Mouse (Mus musculus) forebrain, embryonic 14.5 days (tissue): ENCODE data around the gene Fuca1. TPM values are rescaled to one million over a fixed set of nuclear protein-coding genes. Genes with fewer than 3 reads are reported as not detected.

Experiments used
- ATAC-seq: fragments of 200-750 bp; cut with Nextera tagmentation; 2 replicates; pipeline ENCODE4 v1.8.0; 2017; ENCODE audit warnings: mild to moderate bottlenecking, moderate library complexity
- DNase-seq: peaks from one replicate; pipeline ENCODE4 v3.0.0-alpha.2; 2015; ENCODE audit warnings: low spot score
- H3K27ac ChIP-seq: fragments of 300-500 bp; sonication (generic); 2 replicates; pipeline ENCODE4 v1.5.1; 2014; ENCODE audit warnings: low read depth, mild to moderate bottlenecking, control low read depth, low read length, moderate library complexity
- H3K27me3 ChIP-seq: fragments of 300-500 bp; sonication (generic); replicated peaks from 2 replicates; pipeline ENCODE4 v1.6.1; 2014; ENCODE audit warnings: low read length, control low read depth, mixed read lengths; ENCODE audit not compliant: control insufficient read depth, insufficient read depth
- H3K36me3 ChIP-seq: fragments of 300-500 bp; sonication (generic); 2 replicates; pipeline ENCODE4 v1.6.1; 2014; ENCODE audit warnings: low read length, control low read depth; ENCODE audit not compliant: control insufficient read depth, insufficient read depth
- H3K4me1 ChIP-seq: fragments of 300-500 bp; sonication (generic); 2 replicates; pipeline ENCODE4 v1.6.1; 2014; ENCODE audit warnings: antibody characterized with exemption, low read length, control low read depth; ENCODE audit not compliant: control insufficient read depth, insufficient read depth
- H3K4me2 ChIP-seq: fragments of 300-500 bp; sonication (generic); 2 replicates; pipeline ENCODE4 v1.6.1; 2014; ENCODE audit warnings: mild to moderate bottlenecking, control low read depth, low read length
- H3K4me3 ChIP-seq: fragments of 300-500 bp; sonication (generic); 2 replicates; pipeline ENCODE4 v1.5.1; 2014; ENCODE audit warnings: low read depth, low read length, control low read depth
- H3K9ac ChIP-seq: fragments of 300-500 bp; sonication (generic); 2 replicates; pipeline ENCODE4 v1.6.1; 2014; ENCODE audit warnings: mild to moderate bottlenecking, low read length, control low read depth, moderate library complexity
- H3K9me3 ChIP-seq: fragments of 300-500 bp; sonication (generic); replicated peaks from 2 replicates; pipeline ENCODE4 v1.6.1; 2016; ENCODE audit warnings: low read length, control low read depth, mixed read lengths; ENCODE audit not compliant: control insufficient read depth
- WGBS: fragments of 180-500 bp; shearing (Covaris S2); extraction: QIAGEN DNeasy Blood & Tissue Kit; methylation state at CpG from one replicate; pipeline ENCODE4 v1.1.7; 2014; 5-methylcytosine and 5-hydroxymethylcytosine counted together
- polyA plus RNA-seq: library from polyadenylated mRNA; unstranded; fragments of >200 nt; fragmentation: Nextera tagmentation; extraction: Ambion mirVana; gene quantifications from 2 replicates; pipeline ENCODE4 v1.2.1, GENCODE M21; 2014

Fuca1 gene
- polyA plus RNA-seq, 1 experiment from 2014 or later = 60.7 TPM

DNA sequence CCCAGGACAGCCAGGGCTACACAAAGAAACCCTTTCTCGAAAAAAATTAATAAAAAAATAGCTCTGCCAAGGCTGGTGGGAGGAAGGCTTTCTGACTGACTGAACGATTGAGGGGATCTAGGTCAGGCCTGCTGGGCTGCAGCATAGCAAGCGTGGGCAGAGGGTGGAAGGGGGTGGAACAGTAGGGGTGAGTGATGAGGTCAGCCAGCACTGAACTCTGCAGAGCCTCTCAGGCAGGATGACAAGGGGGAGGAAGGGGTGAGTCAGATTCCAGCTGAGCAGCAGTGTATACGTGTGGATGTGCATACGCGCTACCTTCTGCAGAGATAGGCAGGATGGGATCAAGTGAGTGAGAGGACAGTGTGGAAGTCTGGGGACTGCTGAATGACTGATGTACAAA, 29.4 kb downstream of the Fuca1 start:
- DNase-seq = no peak

GRCm38 (mm10) chr4:135950365-135950764, 29.8 kb downstream of the Fuca1 start:
- Histone ChIP-seq H3K27ac (no peak overlapping the region), H3K9me3 (no peaks in the 10 kb centered on the region), H3K27me3 (no peaks in the 10 kb centered on the region), H3K36me3 (peaks cover 18% of the 10 kb centered on the region), H3K4me3 (no peak overlapping the region), H3K9ac (no peak overlapping the region), H3K4me1 (peaks cover 4% of the 10 kb centered on the region), H3K4me2 (no peak overlapping the region)
- 88% methylated on average over 6 of the region's 6 CpGs for WGBS
- no peak for ATAC-seq
- DNase-seq = no peak

More for the DNA sequence above, 29.4 kb downstream of the Fuca1 start:
- Histone ChIP-seq H3K9me3 (no peaks in the 10 kb centered on the region), H3K4me3 (no peak overlapping the region), H3K4me1 (peaks cover 4% of the 10 kb centered on the region), H3K9ac (no peak overlapping the region), H3K27me3 (no peaks in the 10 kb centered on the region), H3K36me3 (peaks cover 16% of the 10 kb centered on the region), H3K27ac (no peak overlapping the region), H3K4me2 (no peak overlapping the region)
- WGBS = 75% methylated on average over 6 of the region's 6 CpGs
- ATAC-seq = no peak

- no peak overlapping the region for H3K9ac ChIP-seq
- H3K27me3 ChIP-seq = no peaks in the 10 kb centered on the region
- H3K4me2 ChIP-seq = no peak overlapping the region
- peaks cover 20% of the 10 kb centered on the region for H3K36me3 ChIP-seq
- no peak for DNase-seq
- no peaks in the 10 kb centered on the region for H3K9me3 ChIP-seq
- H3K27ac ChIP-seq = no peak overlapping the region
- 99% methylated on average over 3 of the region's 3 CpGs for WGBS
- H3K4me1 ChIP-seq = no peaks in the 10 kb centered on the region
- no peak for ATAC-seq
- no peak overlapping the region for H3K4me3 ChIP-seq
Measured at GRCm38 (mm10) chr4:135951505-135951904, 31.0 kb downstream of the Fuca1 start.

DNA sequence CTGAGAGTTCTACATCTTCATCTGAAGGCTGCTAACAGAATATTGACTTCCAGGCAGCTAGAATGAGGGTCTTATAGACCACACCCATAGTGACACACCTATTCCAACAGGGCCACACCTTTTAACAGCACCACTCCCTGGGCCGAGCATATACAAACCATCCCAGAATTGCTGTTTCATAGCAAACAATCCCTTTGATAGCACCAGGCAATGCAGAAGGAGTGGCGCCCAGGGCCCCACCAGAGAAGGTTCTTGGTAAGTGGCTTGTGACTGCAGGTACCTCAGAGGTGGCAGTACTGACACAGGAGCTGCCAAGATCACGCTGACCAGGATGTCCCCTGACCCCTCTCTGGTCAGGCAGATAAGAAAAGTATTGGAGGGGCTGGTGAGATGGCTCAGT, 32.6 kb downstream of the Fuca1 start:
- Histone ChIP-seq H3K9me3 (no peaks in the 10 kb centered on the region), H3K36me3 (peaks cover 28% of the 10 kb centered on the region), H3K4me1 (no peaks in the 10 kb centered on the region), H3K9ac (no peak overlapping the region), H3K27me3 (no peaks in the 10 kb centered on the region), H3K4me2 (no peak overlapping the region), H3K4me3 (no peak overlapping the region), H3K27ac (no peak overlapping the region)
- no peak for ATAC-seq
- DNase-seq = no peak
- 84% methylated on average over 3 of the region's 3 CpGs for WGBS

DNA sequence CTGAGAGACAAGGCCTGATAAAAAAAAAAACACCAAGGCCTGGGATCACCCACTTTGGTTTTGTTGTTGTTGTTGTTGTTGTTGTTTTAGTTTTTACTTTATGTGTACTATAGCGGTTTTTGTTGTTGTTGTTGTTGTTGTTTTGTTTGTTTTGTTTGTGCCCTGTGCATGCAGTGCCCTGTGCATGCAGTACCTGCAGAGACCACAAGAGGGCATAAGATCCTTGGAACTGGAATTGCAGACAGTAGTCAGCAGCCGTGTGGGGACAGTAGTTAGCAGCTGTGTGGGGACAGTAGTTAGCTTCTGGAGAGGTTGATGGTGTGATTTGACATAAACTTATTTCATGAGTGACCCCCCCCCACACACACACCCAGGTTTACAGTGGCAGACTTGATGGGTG, 33.7 kb downstream of the Fuca1 start:
- no peaks in the 10 kb centered on the region for H3K27me3 ChIP-seq
- no peak overlapping the region for H3K4me2 ChIP-seq
- H3K9ac ChIP-seq = no peak overlapping the region
- no peaks in the 10 kb centered on the region for H3K4me1 ChIP-seq
- DNase-seq (peak; percentile 82), ATAC-seq (peak; percentile 54; the same call in 1 of the 2 replicates)
- WGBS = 6% methylated on average over 2 of the region's 2 CpGs
- H3K36me3 ChIP-seq = peaks cover 38% of the 10 kb centered on the region
- H3K9me3 ChIP-seq = no peaks in the 10 kb centered on the region
- H3K27ac ChIP-seq = no peak overlapping the region
- H3K4me3 ChIP-seq = no peak overlapping the region

DNA sequence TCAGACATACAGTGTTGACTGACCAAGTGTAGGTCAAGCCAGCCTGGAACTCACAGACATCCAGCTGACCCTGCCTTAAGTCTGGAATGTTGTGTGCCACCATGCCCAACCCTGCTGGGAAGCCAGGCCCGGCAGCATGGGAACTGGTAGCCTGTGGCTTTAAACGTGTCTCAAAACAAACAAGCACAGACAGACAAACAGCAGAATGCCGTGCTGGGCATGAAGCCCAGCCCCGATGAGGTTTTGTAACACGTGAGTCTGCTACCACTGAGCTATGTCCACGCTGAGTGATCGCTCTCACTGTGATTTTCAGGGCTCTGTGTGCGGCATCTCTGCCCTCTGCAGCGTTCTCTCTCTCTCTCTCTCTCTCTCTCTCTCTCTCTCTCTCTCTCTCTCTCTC, 35.4 kb downstream of the Fuca1 start:
- Histone ChIP-seq H3K4me3 (no peak overlapping the region), H3K36me3 (peaks cover 51% of the 10 kb centered on the region), H3K4me1 (no peaks in the 10 kb centered on the region), H3K4me2 (no peak overlapping the region), H3K9me3 (no peaks in the 10 kb centered on the region), H3K9ac (no peak overlapping the region), H3K27me3 (no peaks in the 10 kb centered on the region), H3K27ac (no peak overlapping the region)
- ATAC-seq (no peak), DNase-seq (no peak)
- WGBS = 83% methylated on average over 9 of the region's 9 CpGs

GRCm38 (mm10) chr4:135958354-135958753, 37.8 kb downstream of the Fuca1 start:
- Histone ChIP-seq H3K9ac (no peak overlapping the region), H3K36me3 (peaks cover 40% of the 10 kb centered on the region), H3K4me3 (no peak overlapping the region), H3K9me3 (no peaks in the 10 kb centered on the region), H3K4me2 (no peak overlapping the region), H3K27me3 (no peaks in the 10 kb centered on the region), H3K4me1 (peaks cover 4% of the 10 kb centered on the region; the same call in 1 of the 2 replicates), H3K27ac (no peak overlapping the region)
- ATAC-seq = no peak
- WGBS = 64% methylated on average over 8 of the region's 8 CpGs
- DNase-seq = no peak

- ATAC-seq (no peak), DNase-seq (peak; percentile 84)
- WGBS = 27% methylated on average over 5 of the region's 5 CpGs
- Histone ChIP-seq H3K4me1 (peaks cover 10% of the 10 kb centered on the region), H3K4me3 (no peak overlapping the region), H3K36me3 (peaks cover 38% of the 10 kb centered on the region), H3K27ac (no peak overlapping the region), H3K9ac (no peak overlapping the region), H3K9me3 (no peaks in the 10 kb centered on the region), H3K4me2 (no peak overlapping the region), H3K27me3 (no peaks in the 10 kb centered on the region)
Measured at GRCm38 (mm10) chr4:135960717-135961116, 40.2 kb downstream of the Fuca1 start.

DNA sequence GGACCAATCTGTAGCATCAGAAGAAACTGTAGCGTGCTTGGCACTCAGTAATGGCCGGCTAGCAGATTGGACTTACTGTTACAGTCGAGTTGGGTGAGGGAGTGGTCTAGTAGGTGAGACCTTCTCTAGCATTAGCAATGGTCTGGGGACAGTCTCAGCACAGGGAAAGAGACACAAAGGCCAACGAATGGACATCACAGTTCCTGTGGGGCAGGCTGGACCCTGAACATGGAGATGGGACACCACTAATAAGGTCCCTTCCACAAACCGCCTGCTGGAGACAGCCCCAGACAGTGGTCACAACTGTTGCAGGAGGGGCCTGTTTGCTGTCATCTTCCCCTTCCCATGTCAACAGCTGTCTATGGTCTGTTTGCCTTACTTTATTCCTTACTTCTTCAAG, 41.2 kb downstream of the Fuca1 start:
- H3K9ac ChIP-seq = no peak overlapping the region
- H3K36me3 ChIP-seq = peaks cover 42% of the 10 kb centered on the region
- WGBS = 91% methylated on average over 5 of the region's 5 CpGs
- no peak overlapping the region for H3K27ac ChIP-seq
- H3K4me3 ChIP-seq = no peak overlapping the region
- ATAC-seq (no peak), DNase-seq (no peak)
- H3K4me2 ChIP-seq = no peak overlapping the region
- H3K4me1 ChIP-seq = peaks cover 10% of the 10 kb centered on the region
- H3K9me3 ChIP-seq = no peaks in the 10 kb centered on the region
- H3K27me3 ChIP-seq = no peaks in the 10 kb centered on the region
